Mouse (Mus musculus): ENCODE data around the gene Rabl3. TPM values are rescaled to one million over a fixed set of nuclear protein-coding genes. Genes with fewer than 3 reads are reported as not detected.

Gene Rabl3
- polyA plus RNA-seq, 1 experiment from 2014 or later, result 36.2 TPM

Other genes starting within 250 kb of the Rabl3 start
- gene Stxbp5l, start 154.9 kb upstream of the Rabl3 start, polyA plus RNA-seq (2016; fragmentation: Nextera tagmentation; extraction: Ambion mirVana), result 0.15 TPM in 1 of 2 replicates, not detected in the other
- 36.9 and 38.8 TPM in 2 replicates for gene Gtf2e1, start 96 bp upstream of the Rabl3 start, polyA plus RNA-seq (2016; fragmentation: Nextera tagmentation; extraction: Ambion mirVana)
- gene Hgd, start 40.3 kb downstream of the Rabl3 start, polyA plus RNA-seq (2016; fragmentation: Nextera tagmentation; extraction: Ambion mirVana), result 0.17 and 0.36 TPM in 2 replicates
- 67.4 and 74.0 TPM in 2 replicates for gene Ndufb4, start 114.6 kb downstream of the Rabl3 start, polyA plus RNA-seq (2016; fragmentation: Nextera tagmentation; extraction: Ambion mirVana)
- gene Fstl1, start 237.0 kb downstream of the Rabl3 start, polyA plus RNA-seq (2016; fragmentation: Nextera tagmentation; extraction: Ambion mirVana), result 385 and 432 TPM in 2 replicates